Mouse (Mus musculus) embryonic facial prominence, embryonic 14.5 days (tissue): ENCODE measurements around the gene Prr19. TPM values are rescaled to one million over a fixed set of nuclear protein-coding genes. Genes with fewer than 3 reads are reported as not detected.
"Not testable (repeated sequence)": the region's sequence is repeated elsewhere in the genome, so short reads cannot be mapped to it uniquely, and the experiment has no call there.

Source experiments
- ATAC-seq: fragments of 200-750 bp; cut with Nextera tagmentation; 2 replicates; pipeline ENCODE4 v1.8.0; 2017; ENCODE audit warnings: low read depth, moderate number of reproducible peaks, moderate TSS enrichment
- DNase-seq: peaks from one replicate; pipeline ENCODE4 v3.0.0-alpha.2; 2015; ENCODE audit warnings: low spot score
- H3K27ac ChIP-seq: fragments of 300-500 bp; sonication (generic); replicated peaks from 2 replicates; pipeline ENCODE4 v1.5.1; 2014; ENCODE audit warnings: low read depth, mild to moderate bottlenecking, low read length, moderate library complexity
- H3K27me3 ChIP-seq: fragments of 300-500 bp; sonication (generic); replicated peaks from 2 replicates; pipeline ENCODE4 v1.6.1; 2014; ENCODE audit warnings: low read length; ENCODE audit not compliant: control insufficient read depth, insufficient read depth
- H3K36me3 ChIP-seq: fragments of 300-500 bp; sonication (generic); 2 replicates; pipeline ENCODE4 v1.6.1; 2014; ENCODE audit warnings: low read length, mixed read lengths; ENCODE audit not compliant: control insufficient read depth, insufficient read depth
- H3K4me1 ChIP-seq: fragments of 300-500 bp; sonication (generic); 2 replicates; pipeline ENCODE4 v1.6.1; 2014; ENCODE audit warnings: antibody characterized with exemption, low read length; ENCODE audit not compliant: control insufficient read depth, insufficient read depth
- H3K4me2 ChIP-seq: fragments of 300-500 bp; sonication (generic); 2 replicates; pipeline ENCODE4 v1.6.1; 2014; ENCODE audit warnings: low read depth, mild to moderate bottlenecking, low read length, moderate library complexity, mixed read lengths
- H3K4me3 ChIP-seq: fragments of 300-500 bp; sonication (generic); 2 replicates; pipeline ENCODE4 v1.5.1; 2014; ENCODE audit warnings: low read depth, mild to moderate bottlenecking, low read length
- H3K9ac ChIP-seq: fragments of 300-500 bp; sonication (generic); 2 replicates; pipeline ENCODE4 v1.6.1; 2014; ENCODE audit warnings: low read depth, mild to moderate bottlenecking, low read length, moderate library complexity, mixed read lengths
- H3K9me3 ChIP-seq: fragments of 300-500 bp; sonication (generic); 2 replicates; pipeline ENCODE4 v1.6.1; 2016; ENCODE audit warnings: low read length; ENCODE audit not compliant: control insufficient read depth
- WGBS: fragments of 180-500 bp; shearing (Covaris S2); extraction: QIAGEN DNeasy Blood & Tissue Kit; methylation state at CpG from one replicate; pipeline ENCODE4 v1.1.7; 2014; 5-methylcytosine and 5-hydroxymethylcytosine counted together
- polyA plus RNA-seq: library from polyadenylated mRNA; unstranded; fragments of >200 nt; fragmentation: Nextera tagmentation; extraction: Ambion mirVana; gene quantifications from 2 replicates; pipeline ENCODE4 v1.2.1, GENCODE M21; 2014

The Prr19 gene
- polyA plus RNA-seq, 1 experiment from 2014 or later = 0.77 TPM

DNA sequence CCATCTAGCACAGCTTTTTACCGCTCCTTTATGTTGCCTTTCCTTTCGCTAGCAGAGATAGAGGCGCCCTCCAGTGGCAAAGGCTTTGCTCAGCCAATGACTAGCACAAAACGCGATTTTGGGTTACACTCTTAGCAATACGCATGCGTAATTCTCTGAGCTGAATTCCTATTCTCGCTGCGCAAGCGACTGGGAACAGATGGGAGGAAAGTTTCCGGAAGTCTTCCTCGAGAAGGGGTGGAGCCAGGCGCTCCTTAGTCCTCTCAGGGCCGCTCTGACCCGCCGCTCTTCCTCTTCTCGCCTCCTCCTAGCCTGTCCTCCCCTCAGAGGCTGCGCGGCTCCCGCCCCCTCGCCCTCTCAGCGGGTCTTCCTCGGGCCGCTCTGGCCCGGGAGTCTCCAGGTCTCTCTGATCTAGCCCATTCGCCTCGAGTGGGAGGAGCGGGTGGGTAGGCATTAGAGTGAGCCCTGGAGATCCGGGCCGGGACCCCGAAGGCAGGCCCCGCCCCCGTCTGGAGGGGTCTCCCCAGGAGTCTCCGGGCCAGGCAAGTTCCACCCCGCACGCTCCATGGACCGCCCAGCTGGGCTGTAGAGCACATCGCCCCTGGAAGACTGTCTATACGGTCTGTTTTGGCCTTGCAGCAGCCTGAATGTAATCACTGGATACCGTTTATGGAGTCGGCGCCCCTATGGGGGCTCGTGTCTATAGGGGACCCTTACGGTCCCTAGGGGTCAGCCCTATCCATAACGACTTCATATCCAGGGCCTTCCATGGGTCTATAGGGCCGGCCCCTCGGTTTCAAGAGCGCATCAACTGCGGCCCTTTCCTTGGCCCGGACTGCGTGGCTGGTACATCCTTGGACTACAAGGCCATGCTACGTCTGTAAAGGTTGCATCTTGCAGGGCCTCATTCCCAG lies 15.6 kb downstream of the Prr19 start, which contains the start of gene Megf8:
Gene Megf8 (plus strand): TSS at position 633 of the 914 bp plus-strand sequence.
- Histone ChIP-seq H3K4me1 (peaks cover 13% of the 10 kb centered on the region; the same call in 1 of the 2 replicates), H3K27me3 (peaks cover 34% of the 10 kb centered on the region), H3K27ac (peak within 1 kb of the TSS; percentile 82), H3K9ac (peak within 1 kb of the TSS; percentile 73), H3K4me3 (peak within 1 kb of the TSS; percentile 65), H3K4me2 (peak within 1 kb of the TSS; percentile 81), H3K36me3 (no peaks in the 10 kb centered on the region), H3K9me3 (no peaks in the 10 kb centered on the region)
- peak; percentile 100 for DNase-seq
- ATAC-seq = peak; percentile 99
- WGBS = 2% methylated on average over 49 of the region's 52 CpGs

DNA sequence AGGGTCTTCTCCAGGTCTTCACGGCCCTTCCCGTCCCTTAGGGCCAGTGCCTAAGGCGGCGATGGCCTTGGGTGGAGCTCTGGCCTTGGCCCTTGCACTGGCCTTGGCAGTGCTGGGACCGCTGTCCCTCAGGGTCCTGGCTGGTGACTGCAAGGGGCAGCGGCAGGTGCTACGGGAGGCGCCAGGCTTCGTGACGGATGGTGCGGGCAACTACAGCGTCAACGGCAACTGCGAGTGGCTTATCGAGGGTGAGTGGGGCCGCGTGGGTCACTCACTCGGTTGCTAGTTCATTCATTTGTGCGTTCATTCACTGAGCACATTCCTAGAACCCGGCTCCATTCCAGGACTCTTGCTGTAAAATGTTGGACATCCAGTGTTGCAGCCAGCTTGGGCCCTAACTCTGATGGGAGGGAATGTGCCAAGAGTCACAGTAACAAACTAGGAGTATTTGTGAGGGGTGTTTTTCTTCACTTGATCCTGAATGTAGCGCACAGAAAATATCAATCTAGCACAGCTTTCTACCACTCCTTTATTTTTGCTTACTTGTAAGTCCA lies 16.3 kb downstream of the Prr19 start:
- Histone ChIP-seq H3K9me3 (no peaks in the 10 kb centered on the region), H3K4me2 (peak overlapping the region; percentile 80), H3K4me1 (peaks cover 14% of the 10 kb centered on the region; the same call in 1 of the 2 replicates), H3K36me3 (no peaks in the 10 kb centered on the region), H3K4me3 (peak overlapping the region; percentile 65), H3K27me3 (peaks cover 31% of the 10 kb centered on the region), H3K9ac (peak overlapping the region; percentile 73), H3K27ac (peak overlapping the region; percentile 82)
- no peak for ATAC-seq
- 21% methylated on average over 21 of the region's 21 CpGs for WGBS
- no peak for DNase-seq

DNA sequence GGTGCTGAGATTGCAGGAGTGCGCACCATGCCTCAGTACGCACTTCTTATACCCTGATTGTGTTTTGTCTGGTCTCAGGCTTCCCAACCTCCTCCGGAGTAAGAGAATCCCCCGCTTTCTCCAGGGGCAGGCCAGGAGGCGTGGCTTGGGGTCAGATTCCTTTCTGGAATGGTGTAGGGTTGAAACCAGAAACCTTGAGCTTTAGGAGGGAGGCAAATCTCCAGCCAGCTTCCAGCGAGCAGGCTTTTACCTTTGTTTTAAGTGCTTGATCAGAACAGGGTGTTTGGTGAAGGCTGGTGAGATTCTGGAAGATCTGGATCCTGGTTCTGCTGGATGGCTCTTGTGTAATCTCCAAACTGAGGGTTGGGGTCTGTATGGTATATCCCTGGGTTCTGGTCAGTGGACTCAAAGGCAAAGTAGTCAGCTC lies 20.9 kb downstream of the Prr19 start:
- Histone ChIP-seq H3K9me3 (no peaks in the 10 kb centered on the region), H3K36me3 (no peaks in the 10 kb centered on the region), H3K4me1 (peaks cover 11% of the 10 kb centered on the region; the same call in 1 of the 2 replicates), H3K9ac (peak overlapping the region; percentile 42; the same call in 1 of the 2 replicates), H3K27me3 (no peaks in the 10 kb centered on the region), H3K27ac (peak overlapping the region; percentile 90), H3K4me3 (peak overlapping the region; percentile 24), H3K4me2 (peak overlapping the region; percentile 43)
- DNase-seq = peak; percentile 95
- peak; percentile 92 for ATAC-seq
- WGBS = 4% methylated on average over 6 of the region's 6 CpGs

DNA sequence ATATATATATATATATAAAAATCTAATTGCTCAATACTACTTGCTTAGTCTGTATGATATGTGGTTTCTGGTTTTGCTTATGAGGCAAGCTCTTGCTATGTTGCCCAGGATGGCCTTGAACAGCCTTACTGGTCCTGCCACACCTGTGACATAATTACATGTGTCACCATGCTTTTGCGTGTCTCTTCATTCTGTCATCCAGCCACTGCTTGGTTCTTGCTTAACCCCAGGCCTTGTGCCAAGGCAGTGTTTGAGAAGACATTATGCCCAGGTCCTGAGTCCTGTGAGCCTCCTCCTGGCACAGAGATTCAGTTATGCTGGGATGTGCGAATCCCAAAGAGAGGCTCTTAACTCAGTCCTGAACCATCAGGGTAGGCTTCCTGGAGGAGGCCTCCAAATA lies 22.0 kb downstream of the Prr19 start:
- no peak for ATAC-seq
- DNase-seq = no peak
- Histone ChIP-seq H3K9me3 (no peaks in the 10 kb centered on the region), H3K4me1 (peaks cover 11% of the 10 kb centered on the region; the same call in 1 of the 2 replicates), H3K4me2 (no peak overlapping the region), H3K27ac (no peak overlapping the region), H3K9ac (no peak overlapping the region), H3K27me3 (no peaks in the 10 kb centered on the region), H3K4me3 (no peak overlapping the region), H3K36me3 (no peaks in the 10 kb centered on the region)
- WGBS = 83% methylated on average over 2 of the region's 2 CpGs

DNA sequence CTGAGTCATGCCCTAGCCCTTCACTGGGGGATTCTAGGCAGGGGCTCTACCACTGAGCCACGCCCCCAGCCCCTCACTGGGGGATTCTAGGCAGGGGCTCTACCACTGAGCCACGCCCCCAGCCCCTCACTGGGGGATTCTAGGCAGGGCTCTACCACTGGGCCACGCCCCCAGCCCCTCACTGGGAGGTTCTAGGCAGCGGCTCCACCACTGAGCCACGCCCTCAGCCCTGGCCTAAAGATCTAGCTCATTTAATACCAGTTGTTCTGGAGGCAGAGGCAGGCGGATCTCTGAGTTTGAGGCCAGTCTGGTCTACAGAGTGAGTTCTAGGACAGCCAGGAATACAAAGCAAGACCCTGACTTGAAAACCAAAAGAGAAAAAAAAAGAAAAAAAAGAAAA lies 24.2 kb downstream of the Prr19 start:
- Histone ChIP-seq H3K36me3 (peaks cover 15% of the 10 kb centered on the region; the same call in 1 of the 2 replicates), H3K4me1 (peaks cover 11% of the 10 kb centered on the region; the same call in 1 of the 2 replicates)
- DNase-seq, H3K27me3 ChIP-seq, H3K9me3 ChIP-seq, H3K27ac ChIP-seq, ATAC-seq, H3K4me3 ChIP-seq, H3K9ac ChIP-seq, H3K4me2 ChIP-seq: not testable (repeated sequence)
- 83% methylated on average over 5 of the region's 6 CpGs for WGBS

DNA sequence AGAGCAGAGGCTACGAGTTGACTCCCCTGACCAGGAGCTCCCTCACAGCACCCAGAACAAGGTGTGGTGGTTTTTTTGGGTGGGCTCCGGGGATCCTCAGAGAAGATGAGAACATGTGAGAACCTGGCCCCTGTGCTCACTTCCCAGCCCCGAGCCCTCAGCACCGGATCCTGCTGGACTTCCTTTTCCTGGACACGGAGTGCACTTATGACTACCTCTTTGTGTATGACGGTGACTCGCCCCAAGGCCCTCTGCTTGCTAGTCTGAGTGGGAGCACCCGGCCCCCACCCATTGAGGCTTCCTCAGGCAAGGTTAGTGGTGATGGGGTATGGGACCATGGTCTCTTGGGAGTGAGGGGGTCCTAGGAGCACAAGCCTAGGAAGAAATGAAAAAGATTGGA lies 25.0 kb downstream of the Prr19 start:
- no peak for DNase-seq
- H3K4me3 ChIP-seq = no peak overlapping the region
- H3K9me3 ChIP-seq = no peaks in the 10 kb centered on the region
- H3K4me1 ChIP-seq = peaks cover 9% of the 10 kb centered on the region; the same call in 1 of the 2 replicates
- no peak overlapping the region for H3K4me2 ChIP-seq
- no peak overlapping the region for H3K27ac ChIP-seq
- H3K27me3 ChIP-seq = no peaks in the 10 kb centered on the region
- 70% methylated on average over 8 of the region's 8 CpGs for WGBS
- no peak for ATAC-seq
- no peak overlapping the region for H3K9ac ChIP-seq
- H3K36me3 ChIP-seq = peaks cover 23% of the 10 kb centered on the region

DNA sequence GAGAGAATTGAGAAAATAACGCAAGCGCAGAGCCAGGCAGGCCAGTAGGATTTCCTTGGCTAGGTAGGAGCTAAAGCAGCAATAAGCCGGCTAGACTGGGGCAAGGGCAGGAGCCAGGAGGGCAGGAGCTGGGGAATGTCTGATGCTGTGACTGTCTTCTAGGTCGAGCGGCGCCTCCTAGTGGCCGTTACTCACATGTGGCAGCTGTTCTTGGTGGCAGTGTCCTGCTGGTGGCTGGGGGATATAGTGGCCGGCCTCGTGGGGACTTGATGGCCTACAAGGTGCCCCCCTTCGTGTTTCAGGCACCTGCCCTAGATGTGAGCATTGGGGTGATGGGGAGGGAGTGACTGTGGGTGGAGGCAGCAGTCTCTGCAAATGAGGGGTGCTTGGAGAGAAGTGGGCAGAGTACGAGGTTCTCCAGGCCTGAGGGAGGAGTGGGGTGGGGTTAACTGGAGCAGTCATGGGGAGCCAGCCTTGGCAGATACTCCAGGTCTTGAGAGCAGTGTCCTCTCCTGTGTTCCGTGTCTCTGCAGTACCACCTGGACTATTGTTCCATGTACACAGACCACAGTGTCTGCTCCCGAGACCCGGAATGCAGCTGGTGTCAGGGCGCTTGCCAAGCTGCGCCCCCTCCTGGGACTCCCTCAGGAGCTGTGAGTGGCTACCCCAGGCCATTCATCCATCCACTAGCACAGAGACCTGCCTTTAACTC lies 32.5 kb downstream of the Prr19 start:
- no peak overlapping the region for H3K4me3 ChIP-seq
- no peak overlapping the region for H3K27ac ChIP-seq
- H3K36me3 ChIP-seq = peaks cover 76% of the 10 kb centered on the region
- H3K4me1 ChIP-seq = no peaks in the 10 kb centered on the region
- 0 out of 2 replicates have a peak overlapping the region, but pooled peaks have one; percentile 37 for H3K9ac ChIP-seq
- no peaks in the 10 kb centered on the region for H3K9me3 ChIP-seq
- WGBS = 34% methylated on average over 12 of the region's 16 CpGs
- ATAC-seq (peak; percentile 72), DNase-seq (peak; percentile 82)
- H3K27me3 ChIP-seq = no peaks in the 10 kb centered on the region
- no peak overlapping the region for H3K4me2 ChIP-seq

DNA sequence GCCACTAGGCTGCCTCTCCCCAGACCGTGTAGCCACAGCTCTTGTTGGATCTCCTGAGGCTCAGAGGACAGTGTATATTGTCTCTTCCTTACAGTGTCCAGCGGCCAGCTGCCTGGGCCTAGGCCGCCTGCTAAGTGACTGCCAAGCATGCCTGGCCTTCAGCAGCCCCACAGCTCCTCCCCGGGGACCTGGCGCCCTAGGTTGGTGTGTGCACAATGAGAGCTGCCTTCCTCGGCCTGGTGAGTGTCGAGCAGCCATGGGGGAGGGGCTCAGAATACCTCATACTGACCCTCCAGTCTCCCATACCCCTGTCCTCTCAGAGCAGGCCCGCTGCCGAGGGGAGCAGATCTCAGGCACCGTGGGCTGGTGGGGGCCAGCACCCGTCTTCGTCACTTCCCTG lies 33.3 kb downstream of the Prr19 start:
- H3K36me3 ChIP-seq = peaks cover 74% of the 10 kb centered on the region
- no peak for ATAC-seq

More for the DNA sequence above, 33.3 kb downstream of the Prr19 start:
- WGBS = 83% methylated on average over 11 of the region's 12 CpGs
- H3K4me3 ChIP-seq = no peak overlapping the region
- no peak overlapping the region for H3K27ac ChIP-seq
- no peak overlapping the region for H3K4me2 ChIP-seq
- DNase-seq = no peak
- H3K9me3 ChIP-seq = no peaks in the 10 kb centered on the region
- H3K27me3 ChIP-seq = no peaks in the 10 kb centered on the region
- no peak overlapping the region for H3K9ac ChIP-seq
- no peaks in the 10 kb centered on the region for H3K4me1 ChIP-seq
